ENCODE assay signal across 25 mouse cellular contexts in genomic region chrX:157028913-157029312, GRCm38 (mm10).
DNase-seq lines count a peak whose midpoint lies in the region; TF ChIP-seq lines count a peak whose summit lies in the region.
"Had no signal": no experiment of that assay in that cellular context is flagged by ENCODE, and none has a peak within 500 bp of the region (broad histone marks: within the 10 kb centered on the region; RNA-seq: fewer than 3 reads in every experiment).

No protein-coding gene starts in this region.

- H3K79me2 ChIP-seq in C2C12 (ENCODE audit: control insufficient read depth, insufficient read depth) = no peaks in the 10 kb centered on the region

- peak; percentile 1 for DNase-seq in adrenal gland, postnatal 25 days
- no peak for DNase-seq in adrenal gland, postnatal 4 days (ENCODE audit: low spot score in 2 of 2)
- DNase-seq in 3134 (ENCODE audit: extremely low read depth, insufficient read length, low spot score) = peak; percentile 64
- DNase-seq in cerebellum, postnatal 25 days = no peak
- no peak for DNase-seq in left cerebral cortex, adult 9 months (ENCODE audit: low spot score in 2 of 2)
- DNase-seq: cerebellum, adult 2 months; gastrocnemius, postnatal 10 days; heart, adult 11 months; heart, postnatal 10 days; kidney, adult 8-10 months; kidney, postnatal 14 days; layer of hippocampus, postnatal 36 days; liver, embryonic 13.5 days; lung, adult 2 months; thymus, adult 18-20 months; thymus, postnatal 4 days had no signal

- no peaks in the 10 kb centered on the region for H3K27me3 ChIP-seq in C2C12 (ENCODE audit: control insufficient read depth, insufficient read depth, insufficient read length)
- H3K27me3 ChIP-seq: forebrain, embryonic 12.5 days; heart, embryonic 12.5 days; intestine, embryonic 15.5 days; liver, embryonic 13.5 days; megakaryocyte, embryonic 14.5 days; midbrain, embryonic 13.5 days; Patski had no signal

- no peaks in the 10 kb centered on the region for H3K36me3 ChIP-seq in C2C12 (ENCODE audit: control insufficient read depth, insufficient read depth)
- H3K36me3 ChIP-seq: forebrain, embryonic 12.5 days; heart, embryonic 12.5 days; hindbrain, embryonic 10.5 days; intestine, embryonic 15.5 days; liver, embryonic 13.5 days; midbrain, embryonic 13.5 days had no signal

- H3K4me1 ChIP-seq in embryonic fibroblast, embryonic 13.5 days (ENCODE audit: control insufficient read depth, insufficient read depth, low read length) = no peaks in the 10 kb centered on the region
- H3K4me1 ChIP-seq: forebrain, embryonic 12.5 days; heart, embryonic 12.5 days; hindbrain, embryonic 10.5 days; intestine, embryonic 15.5 days; liver, embryonic 13.5 days; megakaryocyte, embryonic 14.5 days; midbrain, embryonic 13.5 days had no signal

- TF ChIP-seq CTCF in C2C12 (IDR thresholded peaks at IDR 0.05; ENCODE audit: control insufficient read depth, insufficient read depth, insufficient read length) = no peak
- TF ChIP-seq CTCF in embryonic fibroblast, embryonic 13.5 days (IDR thresholded peaks at IDR 0.05; ENCODE audit: borderline replicate concordance, insufficient read depth, low read length) = no peak

- TF ChIP-seq POLR2A in embryonic fibroblast, embryonic 13.5 days (IDR thresholded peaks at IDR 0.05; ENCODE audit: low read depth, low read length) = 0 out of 2 replicates have a peak, but pooled peaks have one; percentile 16

- H3K27ac ChIP-seq in embryonic fibroblast, embryonic 13.5 days (ENCODE audit: insufficient read depth, low read length) = peak overlapping the region; percentile 84
- H3K27ac ChIP-seq: forebrain, embryonic 12.5 days; hindbrain, embryonic 10.5 days; intestine, embryonic 15.5 days; liver, embryonic 13.5 days; midbrain, embryonic 13.5 days had no signal

- H3K79me3 ChIP-seq in C2C12 (ENCODE audit: low read depth) = no peaks in the 10 kb centered on the region

- no peak overlapping the region for H3K4me3 ChIP-seq in C2C12 (ENCODE audit: insufficient read depth, poor library complexity, severe bottlenecking)
- no peak overlapping the region for H3K4me3 ChIP-seq in embryonic fibroblast, embryonic 13.5 days (ENCODE audit: insufficient read depth, low read length)
- H3K4me3 ChIP-seq: forebrain, embryonic 12.5 days; heart, embryonic 12.5 days; hindbrain, embryonic 10.5 days; intestine, embryonic 15.5 days; liver, embryonic 13.5 days; megakaryocyte, embryonic 14.5 days; midbrain, embryonic 13.5 days had no signal

- no peak overlapping the region for H3ac ChIP-seq in C2C12 (ENCODE audit: control insufficient read depth, insufficient read length, low read depth)

TF ChIP-seq in C2C12, 6 proteins besides CTCF, POLR2A, EP300 and RAD21:
- peak; percentile 50 for TF ChIP-seq MAX (IDR thresholded peaks at IDR 0.05)
- TF ChIP-seq MYOD1 (IDR thresholded peaks at IDR 0.05; ENCODE audit: control insufficient read depth, insufficient read length, low read depth) = peak; percentile 25
- peak; percentile 94 for TF ChIP-seq FOSL1 (IDR thresholded peaks at IDR 0.05; ENCODE audit: insufficient read depth, low read length, poor library complexity, severe bottlenecking)
- TF ChIP-seq MYOG (IDR thresholded peaks at IDR 0.05; ENCODE audit: control insufficient read depth, extremely low read depth, insufficient read length) = no peak
- TF ChIP-seq CEBPB (IDR thresholded peaks at IDR 0.05; ENCODE audit: low read depth) = peak; percentile 80

Comparison
In these comparisons a context has a peak if more than half of its experiments do, and no peak if none do; other contexts are left out.
1. DNase-seq: peak in adrenal gland, postnatal 25 days (single experiment) and 3134 (single experiment); none in adrenal gland, postnatal 4 days (0 of 2), cerebellum, postnatal 25 days (0 of 2) and left cerebral cortex, adult 9 months (0 of 2).